Mouse (Mus musculus) lung, embryonic 16.5 days (tissue): ENCODE measurements around the gene Foxn1. TPM values are rescaled to one million over a fixed set of nuclear protein-coding genes. Genes with fewer than 3 reads are reported as not detected.

Source experiments
- ATAC-seq: fragments of 200-750 bp; cut with Nextera tagmentation; 2 replicates; pipeline ENCODE4 v1.8.0; 2017; ENCODE audit warnings: low read depth, mild to moderate bottlenecking, moderate library complexity
- H3K27ac ChIP-seq: fragments of 300-500 bp; sonication (generic); 2 replicates; pipeline ENCODE4 v1.5.1; 2014; ENCODE audit warnings: mild to moderate bottlenecking, control low read depth, low read length
- H3K27me3 ChIP-seq: fragments of 300-500 bp; sonication (generic); 2 replicates; pipeline ENCODE4 v1.6.1; 2014; ENCODE audit warnings: low read depth, low read length, mixed read lengths; ENCODE audit not compliant: control insufficient read depth, insufficient read depth
- H3K36me3 ChIP-seq: fragments of 300-500 bp; sonication (generic); 2 replicates; pipeline ENCODE4 v1.6.1; 2014; ENCODE audit warnings: low read length; ENCODE audit not compliant: control insufficient read depth, insufficient read depth
- H3K4me1 ChIP-seq: fragments of 300-500 bp; sonication (generic); replicated peaks from 2 replicates; pipeline ENCODE4 v1.6.1; 2014; ENCODE audit warnings: low read length, mixed read lengths; ENCODE audit not compliant: control insufficient read depth, insufficient read depth
- H3K4me2 ChIP-seq: fragments of 300-500 bp; sonication (generic); 2 replicates; pipeline ENCODE4 v1.6.1; 2014; ENCODE audit warnings: low read depth, low read length, control low read depth
- H3K4me3 ChIP-seq: fragments of 300-500 bp; sonication (generic); 2 replicates; pipeline ENCODE4 v1.5.1; 2014; ENCODE audit warnings: mild to moderate bottlenecking, low read length, control low read depth
- H3K9ac ChIP-seq: fragments of 300-500 bp; sonication (generic); 2 replicates; pipeline ENCODE4 v1.6.1; 2014; ENCODE audit warnings: low read length, control low read depth
- H3K9me3 ChIP-seq: fragments of 300-500 bp; sonication (generic); 2 replicates; pipeline ENCODE4 v1.6.1; 2016; ENCODE audit warnings: low read length; ENCODE audit not compliant: control insufficient read depth
- WGBS: fragments of 180-500 bp; shearing (Covaris S2); extraction: QIAGEN DNeasy Blood & Tissue Kit; methylation state at CpG from one replicate; pipeline ENCODE4 v1.1.7; 2014; 5-methylcytosine and 5-hydroxymethylcytosine counted together
- polyA plus RNA-seq: library from polyadenylated mRNA; unstranded; fragments of >200 nt; fragmentation: Nextera tagmentation; extraction: Ambion mirVana; gene quantifications from 2 replicates; pipeline ENCODE4 v1.2.1, GENCODE M21; 2015

Gene Foxn1
- polyA plus RNA-seq, 1 experiment from 2014 or later, result 0.77 TPM

- Histone ChIP-seq H3K36me3 (no peaks in the 10 kb centered on the region), H3K4me2 (no peak within 1 kb of the TSS), H3K27me3 (0 out of 2 replicates have a peak, but pooled peaks cover 2% of the 10 kb centered on the region), H3K4me3 (no peak within 1 kb of the TSS), H3K9me3 (no peaks in the 10 kb centered on the region), H3K9ac (no peak within 1 kb of the TSS), H3K27ac (no peak within 1 kb of the TSS), H3K4me1 (no peaks in the 10 kb centered on the region)
- 20% methylated on average over 13 of the region's 13 CpGs for WGBS
- ATAC-seq, result no peak
Measured at GRCm38 (mm10) chr11:78422055-78422819, 35.9 kb upstream of the Foxn1 start, which contains the start of gene Slc13a2. Gene Slc13a2 (minus strand): TSS chr11:78422217.

DNA sequence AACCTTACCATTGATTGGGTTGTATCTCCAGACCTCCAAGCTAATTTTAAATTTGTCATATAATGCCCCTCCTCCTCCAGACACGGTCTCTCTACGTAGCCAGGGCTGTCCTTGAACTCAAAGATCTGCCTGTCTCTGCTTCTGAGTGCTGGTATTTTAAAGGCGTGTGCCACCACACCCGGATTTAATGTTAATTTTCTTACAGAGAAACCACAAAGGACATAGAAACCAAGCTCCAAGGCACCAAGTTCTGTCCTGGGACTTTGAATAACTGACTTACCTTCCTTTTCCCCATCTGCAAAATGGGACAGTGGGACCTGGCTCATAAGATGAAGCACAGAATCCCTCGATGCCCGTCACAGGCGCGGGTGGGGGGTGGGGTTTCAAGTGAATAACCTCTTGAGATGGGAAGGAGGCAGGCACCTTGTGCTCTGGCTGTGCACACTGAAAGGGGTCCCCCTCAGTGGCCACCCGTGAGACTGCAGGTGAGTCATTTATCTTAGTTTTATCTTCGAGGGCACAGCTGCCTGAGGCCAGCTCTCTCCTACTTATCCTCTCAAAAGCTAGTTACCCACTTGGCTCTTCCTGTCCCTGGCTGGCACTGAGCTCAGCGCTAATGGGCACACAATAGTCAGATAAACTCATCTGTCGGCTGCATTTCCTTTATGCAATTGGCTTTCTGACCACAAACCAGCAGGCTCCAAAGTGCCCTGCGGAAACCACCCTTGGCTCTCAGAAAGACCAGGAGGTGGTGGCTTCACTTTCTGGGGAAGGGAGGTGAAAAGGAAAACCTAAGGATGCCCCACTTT, 35.0 kb upstream of the Foxn1 start:
- ATAC-seq, result peak; percentile 35
- H3K27ac ChIP-seq, result no peak overlapping the region
- 48% methylated on average over 13 of the region's 13 CpGs for WGBS

GRCm38 (mm10) chr11:78420263-78420889, 34.0 kb upstream of the Foxn1 start:
- Histone ChIP-seq H3K4me1 (no peaks in the 10 kb centered on the region), H3K4me3 (no peak overlapping the region), H3K4me2 (no peak overlapping the region), H3K27ac (no peak overlapping the region), H3K36me3 (no peaks in the 10 kb centered on the region), H3K9ac (no peak overlapping the region), H3K27me3 (peaks cover 2% of the 10 kb centered on the region; the same call in 1 of the 2 replicates), H3K9me3 (no peaks in the 10 kb centered on the region)
- 40% methylated on average over 12 of the region's 12 CpGs for WGBS
- ATAC-seq, result no peak

More for the DNA sequence above, 35.0 kb upstream of the Foxn1 start:
- H3K9me3 ChIP-seq, result no peaks in the 10 kb centered on the region
- no peak overlapping the region for H3K4me3 ChIP-seq
- H3K27me3 ChIP-seq, result peaks cover 2% of the 10 kb centered on the region; the same call in 1 of the 2 replicates
- H3K9ac ChIP-seq, result no peak overlapping the region
- no peaks in the 10 kb centered on the region for H3K4me1 ChIP-seq
- no peaks in the 10 kb centered on the region for H3K36me3 ChIP-seq
- no peak overlapping the region for H3K4me2 ChIP-seq

DNA sequence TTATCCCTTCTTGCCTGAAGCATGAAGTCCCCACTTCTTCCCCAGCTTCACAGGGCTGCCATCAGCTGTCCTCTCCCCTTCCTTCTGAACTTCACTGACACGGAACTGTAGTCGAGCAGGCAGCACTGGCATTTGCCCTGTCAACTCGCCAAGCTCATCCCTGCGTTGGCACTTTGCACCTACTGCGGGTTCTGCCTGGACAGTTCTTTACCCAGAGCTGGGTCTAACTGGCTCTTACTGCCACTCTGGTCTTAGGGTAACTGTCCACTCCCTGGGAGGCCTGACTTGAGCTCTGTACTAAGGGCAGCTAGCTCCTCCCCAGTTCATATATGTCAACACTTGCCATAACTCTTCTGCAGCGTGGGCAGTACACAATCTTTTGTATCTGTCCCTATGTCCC, 30.5 kb upstream of the Foxn1 start:
- ATAC-seq, result no peak

GRCm38 (mm10) chr11:78412861-78413260, 26.5 kb upstream of the Foxn1 start:
- Histone ChIP-seq H3K27me3 (no peaks in the 10 kb centered on the region; the same call in 1 of the 2 replicates), H3K36me3 (no peaks in the 10 kb centered on the region), H3K4me1 (peaks cover 8% of the 10 kb centered on the region), H3K4me3 (no peak overlapping the region), H3K9me3 (no peaks in the 10 kb centered on the region), H3K27ac (no peak overlapping the region), H3K4me2 (no peak overlapping the region), H3K9ac (no peak overlapping the region)
- no peak for ATAC-seq
- 64% methylated on average over 6 of the region's 6 CpGs for WGBS

More for the DNA sequence above, 30.5 kb upstream of the Foxn1 start:
- Histone ChIP-seq H3K27ac (no peak overlapping the region), H3K9ac (no peak overlapping the region), H3K36me3 (no peaks in the 10 kb centered on the region), H3K4me2 (no peak overlapping the region), H3K4me3 (no peak overlapping the region), H3K4me1 (no peaks in the 10 kb centered on the region), H3K27me3 (peaks cover 2% of the 10 kb centered on the region; the same call in 1 of the 2 replicates), H3K9me3 (no peaks in the 10 kb centered on the region)
- WGBS, result 70% methylated on average over 6 of the region's 6 CpGs

- no peak for ATAC-seq
- WGBS, result 59% methylated on average over 6 of the region's 6 CpGs
- H3K4me1 ChIP-seq, result peaks cover 8% of the 10 kb centered on the region
- H3K4me2 ChIP-seq, result no peak overlapping the region
- no peaks in the 10 kb centered on the region for H3K36me3 ChIP-seq
- no peaks in the 10 kb centered on the region for H3K9me3 ChIP-seq
- no peak overlapping the region for H3K4me3 ChIP-seq
- H3K27ac ChIP-seq, result no peak overlapping the region
- H3K27me3 ChIP-seq, result no peaks in the 10 kb centered on the region; the same call in 1 of the 2 replicates
- H3K9ac ChIP-seq, result 0 out of 2 replicates have a peak overlapping the region, but pooled peaks have one; percentile 5
Measured at GRCm38 (mm10) chr11:78412324-78412850, 26.0 kb upstream of the Foxn1 start.

DNA sequence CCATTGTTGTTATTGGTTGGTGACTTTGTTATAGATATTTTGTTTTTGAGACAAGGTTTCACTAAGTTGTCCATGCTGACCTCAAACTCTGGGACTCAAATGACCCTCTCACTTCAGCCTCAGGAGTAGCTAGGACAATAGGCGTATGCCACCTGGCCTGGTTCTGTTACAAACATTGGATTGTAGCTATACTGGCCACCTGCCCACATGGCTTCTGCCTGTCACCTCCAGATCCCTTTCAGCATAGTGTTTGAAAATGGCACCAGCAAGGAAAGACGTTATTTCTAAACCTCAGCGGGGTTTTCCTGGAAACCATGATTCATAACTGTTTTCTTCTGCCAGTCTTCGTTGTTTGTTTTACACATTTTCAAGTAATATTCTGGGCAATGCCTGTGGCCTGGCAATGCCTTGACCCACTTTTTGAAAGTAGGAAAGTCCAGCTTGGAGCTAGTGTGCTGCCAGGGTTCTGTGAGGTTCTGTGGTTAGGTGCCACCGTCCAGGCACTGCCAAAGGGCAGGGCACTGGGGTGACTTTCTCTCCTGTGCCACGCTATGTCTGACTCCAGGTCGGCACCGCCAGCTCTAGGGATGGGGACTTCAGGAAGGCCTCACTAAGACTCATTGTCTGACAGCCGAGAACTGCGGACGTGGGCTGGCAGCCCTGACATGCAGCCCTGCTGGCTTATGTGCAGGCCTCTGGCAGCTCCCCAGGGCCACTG, 25.4 kb upstream of the Foxn1 start:
- ATAC-seq, result no peak
- H3K4me2 ChIP-seq, result no peak overlapping the region
- 79% methylated on average over 11 of the region's 11 CpGs for WGBS
- no peaks in the 10 kb centered on the region; the same call in 1 of the 2 replicates for H3K27me3 ChIP-seq
- no peak overlapping the region for H3K27ac ChIP-seq
- no peaks in the 10 kb centered on the region for H3K36me3 ChIP-seq
- H3K4me1 ChIP-seq, result peaks cover 8% of the 10 kb centered on the region
- 0 out of 2 replicates have a peak overlapping the region, but pooled peaks have one; percentile 5 for H3K9ac ChIP-seq
- no peaks in the 10 kb centered on the region for H3K9me3 ChIP-seq
- no peak overlapping the region for H3K4me3 ChIP-seq
